In genomic region chr19:46908207-46908606, GRCm38 (mm10) we compare ENCODE assay signal across 8 mouse cellular contexts.
"Had no signal": no experiment of that assay in that cellular context is flagged by ENCODE, and none has a peak within 500 bp of the region (broad histone marks: within the 10 kb centered on the region; RNA-seq: fewer than 3 reads in every experiment).

No protein-coding gene starts in this region.

- ATAC-seq: intestine, postnatal 0 days; midbrain, embryonic 13.5 days had no signal

- H3K4me3 ChIP-seq: limb, embryonic 12.5 days; lung, embryonic 15.5 days; midbrain, embryonic 13.5 days had no signal

- H3K36me3 ChIP-seq: lung, embryonic 15.5 days had no signal

- DNase-seq: kidney, postnatal 10 days; kidney, postnatal 4 days; thymus, adult 18-20 months; thymus, postnatal 14 days had no signal

- H3K27ac ChIP-seq: lung, embryonic 15.5 days; midbrain, embryonic 13.5 days had no signal

- H3K4me2 ChIP-seq: limb, embryonic 12.5 days; lung, embryonic 15.5 days; midbrain, embryonic 13.5 days had no signal

- H3K27me3 ChIP-seq: limb, embryonic 12.5 days; lung, embryonic 15.5 days; midbrain, embryonic 13.5 days had no signal

- H3K9ac ChIP-seq: limb, embryonic 12.5 days; lung, embryonic 15.5 days; midbrain, embryonic 13.5 days had no signal

- H3K9me3 ChIP-seq: limb, embryonic 12.5 days; lung, embryonic 15.5 days; midbrain, embryonic 13.5 days had no signal
